Mouse (Mus musculus) liver, embryonic 12.5 days (tissue): Measurements from ENCODE around the gene Syngr3. TPM values are rescaled to one million over a fixed set of nuclear protein-coding genes. Genes with fewer than 3 reads are reported as not detected.
"Not testable (repeated sequence)": the region's sequence is repeated elsewhere in the genome, so short reads cannot be mapped to it uniquely, and the experiment has no call there.

Experiments used
- ATAC-seq: fragments of 200-750 bp; cut with Nextera tagmentation; 2 replicates; pipeline ENCODE4 v1.8.0; 2017; ENCODE audit warnings: moderate number of reproducible peaks, mild to moderate bottlenecking, moderate library complexity
- H3K27ac ChIP-seq: fragments of 300-500 bp; sonication (generic); 2 replicates; pipeline ENCODE4 v1.5.1; 2016; ENCODE audit warnings: mild to moderate bottlenecking
- H3K27me3 ChIP-seq: fragments of 300-500 bp; sonication (generic); replicated peaks from 2 replicates; pipeline ENCODE4 v1.6.1; 2016; ENCODE audit warnings: mild to moderate bottlenecking, moderate library complexity
- H3K36me3 ChIP-seq: fragments of 300-500 bp; sonication (generic); 2 replicates; pipeline ENCODE4 v1.6.1; 2016; ENCODE audit warnings: mild to moderate bottlenecking, moderate library complexity
- H3K4me1 ChIP-seq: fragments of 300-500 bp; sonication (generic); 2 replicates; pipeline ENCODE4 v1.6.1; 2016
- H3K4me2 ChIP-seq: fragments of 300-500 bp; sonication (generic); 2 replicates; pipeline ENCODE4 v1.6.1; 2016; ENCODE audit warnings: mild to moderate bottlenecking, moderate library complexity
- H3K4me3 ChIP-seq: fragments of 300-500 bp; sonication (generic); 2 replicates; pipeline ENCODE4 v1.5.1; 2016; ENCODE audit warnings: mild to moderate bottlenecking, moderate library complexity
- H3K9ac ChIP-seq: fragments of 300-500 bp; sonication (generic); 2 replicates; pipeline ENCODE4 v1.6.1; 2016; ENCODE audit warnings: mild to moderate bottlenecking, moderate library complexity
- H3K9me3 ChIP-seq: fragments of 300-500 bp; sonication (generic); replicated peaks from 2 replicates; pipeline ENCODE4 v1.6.1; 2016; ENCODE audit warnings: mild to moderate bottlenecking, moderate library complexity
- WGBS: fragments of 180-500 bp; shearing (Covaris S2); methylation state at CpG from one replicate; pipeline ENCODE4 v1.1.7; 2016; ENCODE audit not compliant: insufficient replicate concordance; 5-methylcytosine and 5-hydroxymethylcytosine counted together
- polyA plus RNA-seq: library from polyadenylated mRNA; unstranded; fragments of >200 nt; fragmentation: Nextera tagmentation; extraction: Ambion mirVana; gene quantifications from 2 replicates; pipeline ENCODE4 v1.2.1, GENCODE M21; 2016

The Syngr3 gene
- polyA plus RNA-seq, 1 experiment from 2014 or later: 0.27 TPM

GRCm38 (mm10) chr17:24728184-24728583 lies 38.4 kb upstream of the Syngr3 start:
- ATAC-seq: no peak
- no peak overlapping the region for H3K4me2 ChIP-seq
- no peak overlapping the region for H3K4me3 ChIP-seq
- H3K9ac ChIP-seq: no peak overlapping the region
- H3K36me3 ChIP-seq: no peaks in the 10 kb centered on the region
- no peaks in the 10 kb centered on the region for H3K9me3 ChIP-seq
- peaks cover 28% of the 10 kb centered on the region for H3K27me3 ChIP-seq
- 65% methylated on average over 17 of the region's 17 CpGs for WGBS
- peaks cover 19% of the 10 kb centered on the region for H3K4me1 ChIP-seq
- no peak overlapping the region for H3K27ac ChIP-seq

- peaks cover 24% of the 10 kb centered on the region for H3K4me1 ChIP-seq
- ATAC-seq: no peak
- H3K4me3 ChIP-seq: no peak within 1 kb of the TSS
- no peak within 1 kb of the TSS for H3K27ac ChIP-seq
- H3K9me3 ChIP-seq: no peaks in the 10 kb centered on the region
- WGBS: 64% methylated on average over 2 of the region's 2 CpGs
- peaks cover under 1% of the 10 kb centered on the region; the same call in 1 of the 2 replicates for H3K36me3 ChIP-seq
- no peak within 1 kb of the TSS for H3K4me2 ChIP-seq
- no peak within 1 kb of the TSS for H3K9ac ChIP-seq
- peaks cover 22% of the 10 kb centered on the region for H3K27me3 ChIP-seq
Measured at GRCm38 (mm10) chr17:24727618-24728017, 37.9 kb upstream of the Syngr3 start, which contains the start of gene Rpl3l. TSS of gene Rpl3l (plus strand) at chr17:24727820.

- no peak overlapping the region for H3K9ac ChIP-seq
- WGBS: 51% methylated on average over 3 of the region's 3 CpGs
- peaks cover 14% of the 10 kb centered on the region for H3K27me3 ChIP-seq
- ATAC-seq: no peak
- no peak overlapping the region for H3K4me3 ChIP-seq
- peaks cover 18% of the 10 kb centered on the region for H3K36me3 ChIP-seq
- H3K4me2 ChIP-seq: no peak overlapping the region
- H3K4me1 ChIP-seq: peaks cover 40% of the 10 kb centered on the region
- no peak overlapping the region for H3K27ac ChIP-seq
- no peaks in the 10 kb centered on the region for H3K9me3 ChIP-seq
Measured at GRCm38 (mm10) chr17:24725637-24726390, 36.1 kb upstream of the Syngr3 start.

GRCm38 (mm10) chr17:24724184-24724583 lies 34.4 kb upstream of the Syngr3 start, which contains the start of gene Ndufb10:
TSS of gene Ndufb10 (minus strand) at chr17:24724478.
- Histone ChIP-seq H3K4me2 (peak within 1 kb of the TSS; percentile 80), H3K27me3 (peaks cover 14% of the 10 kb centered on the region), H3K27ac (peak within 1 kb of the TSS; percentile 90), H3K9ac (peak within 1 kb of the TSS; percentile 93), H3K4me1 (peaks cover 41% of the 10 kb centered on the region), H3K36me3 (peaks cover 22% of the 10 kb centered on the region), H3K4me3 (peak within 1 kb of the TSS; percentile 92), H3K9me3 (no peaks in the 10 kb centered on the region)
- peak; percentile 74 for ATAC-seq
- under 1% methylated on average over 30 of the region's 30 CpGs for WGBS

- Histone ChIP-seq H3K4me1 (peaks cover 45% of the 10 kb centered on the region), H3K36me3 (peaks cover 24% of the 10 kb centered on the region), H3K27ac (peak overlapping the region; percentile 90), H3K9ac (peak overlapping the region; percentile 93), H3K27me3 (peaks cover 14% of the 10 kb centered on the region), H3K4me3 (peak overlapping the region; percentile 92), H3K4me2 (peak overlapping the region; percentile 80), H3K9me3 (no peaks in the 10 kb centered on the region)
- ATAC-seq: peak; percentile 64
- WGBS: under 1% methylated on average over 15 of the region's 15 CpGs
Measured at GRCm38 (mm10) chr17:24723881-24724180, 34.1 kb upstream of the Syngr3 start.

- Histone ChIP-seq H3K4me2 (peak overlapping the region; percentile 80), H3K4me3 (peak overlapping the region; percentile 92), H3K9me3 (no peaks in the 10 kb centered on the region), H3K4me1 (peaks cover 50% of the 10 kb centered on the region), H3K9ac (peak overlapping the region; percentile 93), H3K36me3 (peaks cover 29% of the 10 kb centered on the region), H3K27ac (peak overlapping the region; percentile 90), H3K27me3 (peaks cover 12% of the 10 kb centered on the region)
- WGBS: 3% methylated on average over 12 of the region's 12 CpGs
- ATAC-seq: no peak
Measured at GRCm38 (mm10) chr17:24723122-24723880, 33.5 kb upstream of the Syngr3 start.

- no peak for ATAC-seq
- WGBS: 13% methylated on average over 13 of the region's 13 CpGs
- 0 out of 2 replicates have a peak, but pooled peaks cover 3% of the 10 kb centered on the region for H3K27me3 ChIP-seq
- peaks cover 55% of the 10 kb centered on the region for H3K4me1 ChIP-seq
- peak overlapping the region; percentile 80 for H3K4me2 ChIP-seq
- peak overlapping the region; percentile 92 for H3K4me3 ChIP-seq
- peak overlapping the region; percentile 93 for H3K9ac ChIP-seq
- H3K9me3 ChIP-seq: no peaks in the 10 kb centered on the region
- H3K36me3 ChIP-seq: peaks cover 39% of the 10 kb centered on the region
- H3K27ac ChIP-seq: peak overlapping the region; percentile 90
Measured at GRCm38 (mm10) chr17:24722220-24722924, 32.6 kb upstream of the Syngr3 start.

GRCm38 (mm10) chr17:24721383-24721955 lies 31.7 kb upstream of the Syngr3 start:
- Histone ChIP-seq H3K4me3 (peak overlapping the region; percentile 92), H3K4me2 (peak overlapping the region; percentile 80), H3K27ac (peak overlapping the region; percentile 90)

GRCm38 (mm10) chr17:24720616-24721015 lies 30.9 kb upstream of the Syngr3 start:
- peak overlapping the region; percentile 92 for H3K4me3 ChIP-seq
- ATAC-seq, H3K27me3 ChIP-seq, H3K9me3 ChIP-seq: not testable (repeated sequence)
- under 1% methylated on average over 11 of the region's 11 CpGs for WGBS
- peaks cover 48% of the 10 kb centered on the region for H3K4me1 ChIP-seq
- H3K36me3 ChIP-seq: peaks cover 55% of the 10 kb centered on the region
- H3K4me2 ChIP-seq: peak overlapping the region; percentile 80
- peak overlapping the region; percentile 79 for H3K27ac ChIP-seq
- H3K9ac ChIP-seq: peak overlapping the region; percentile 93

More at GRCm38 (mm10) chr17:24721383-24721955, 31.7 kb upstream of the Syngr3 start:
- ATAC-seq, H3K27me3 ChIP-seq, H3K9me3 ChIP-seq: not testable (repeated sequence)
- WGBS: 13% methylated on average over 7 of the region's 7 CpGs
- Histone ChIP-seq H3K4me1 (peaks cover 55% of the 10 kb centered on the region), H3K36me3 (peaks cover 46% of the 10 kb centered on the region), H3K9ac (peak overlapping the region; percentile 93)

- Histone ChIP-seq H3K4me2 (peak overlapping the region; percentile 80), H3K4me1 (peaks cover 45% of the 10 kb centered on the region), H3K9me3 (no peaks in the 10 kb centered on the region), H3K27ac (peak overlapping the region; percentile 85), H3K9ac (peak overlapping the region; percentile 93), H3K27me3 (no peaks in the 10 kb centered on the region), H3K4me3 (peak overlapping the region; percentile 92), H3K36me3 (peaks cover 59% of the 10 kb centered on the region)
- WGBS: under 1% methylated on average over 60 of the region's 61 CpGs
- ATAC-seq: peak; percentile 92
Measured at GRCm38 (mm10) chr17:24719494-24720222, 29.9 kb upstream of the Syngr3 start.

- not testable (repeated sequence) for ATAC-seq, H3K27me3 ChIP-seq, H3K9me3 ChIP-seq
- peaks cover 59% of the 10 kb centered on the region for H3K36me3 ChIP-seq
- peak overlapping the region; percentile 80 for H3K4me2 ChIP-seq
- H3K9ac ChIP-seq: peak overlapping the region; percentile 93
- WGBS: 29% methylated on average over 5 of the region's 5 CpGs
- peak overlapping the region; percentile 92 for H3K4me3 ChIP-seq
- H3K27ac ChIP-seq: peak overlapping the region; percentile 85
- H3K4me1 ChIP-seq: peaks cover 42% of the 10 kb centered on the region
Measured at GRCm38 (mm10) chr17:24718938-24719337, 29.2 kb upstream of the Syngr3 start.
